Mouse (Mus musculus): ENCODE measurements around the gene Defa21. TPM values are rescaled to one million over a fixed set of nuclear protein-coding genes. Genes with fewer than 3 reads are reported as not detected.
"Not testable (repeated sequence)": the region's sequence is repeated elsewhere in the genome, so short reads cannot be mapped to it uniquely, and the experiment has no call there.

The Defa21 gene
- polyA plus RNA-seq (2015; fragmentation: Nextera tagmentation; extraction: Ambion mirVana) = 1.2 and 1.4 TPM in 2 replicates

DNA sequence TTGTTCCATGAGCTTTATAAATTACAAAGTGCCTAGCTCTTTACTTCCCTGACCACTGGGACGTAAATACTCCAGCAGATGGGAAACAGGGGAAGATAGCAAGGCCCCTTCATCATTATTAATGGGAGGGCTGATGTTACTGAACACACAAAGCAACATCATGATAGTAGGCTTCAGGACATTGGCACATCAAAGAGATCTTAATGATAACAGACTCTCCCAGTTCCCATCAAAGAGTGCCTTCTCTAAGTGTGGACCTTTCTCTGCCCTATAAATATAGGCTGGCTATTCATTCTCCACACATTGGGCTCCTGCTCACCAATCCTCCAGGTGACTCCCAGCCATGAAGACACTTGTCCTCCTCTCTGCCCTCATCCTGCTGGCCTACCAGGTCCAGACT lies at the start of gene Defa21:
Gene Defa21, plus strand, starts transcription at position 301 of the 400 bp plus-strand sequence.
- DNase-seq (ENCODE audit: low spot score) = not testable (repeated sequence)

DNA sequence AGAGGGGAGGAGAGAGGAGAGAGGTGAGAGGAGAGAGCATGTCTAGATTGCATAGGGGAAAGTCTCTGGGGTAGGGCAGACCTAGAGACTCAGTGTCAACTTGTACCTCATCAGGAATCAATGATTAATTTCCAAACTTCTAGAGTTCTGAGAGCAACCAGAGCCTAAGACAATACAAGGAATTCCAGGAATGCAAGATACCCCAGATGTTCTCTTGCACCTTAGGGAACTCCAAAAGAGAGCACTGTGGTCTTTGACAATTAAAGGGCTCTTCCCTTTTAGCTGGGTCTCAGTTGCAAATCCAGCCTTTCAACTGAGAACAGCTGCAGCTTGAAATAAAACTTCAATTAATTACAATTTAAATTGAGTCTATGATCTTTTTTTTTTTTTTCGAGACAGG lies 45.5 kb upstream of the Defa21 start:
- no peak for DNase-seq (ENCODE audit: low spot score)

DNA sequence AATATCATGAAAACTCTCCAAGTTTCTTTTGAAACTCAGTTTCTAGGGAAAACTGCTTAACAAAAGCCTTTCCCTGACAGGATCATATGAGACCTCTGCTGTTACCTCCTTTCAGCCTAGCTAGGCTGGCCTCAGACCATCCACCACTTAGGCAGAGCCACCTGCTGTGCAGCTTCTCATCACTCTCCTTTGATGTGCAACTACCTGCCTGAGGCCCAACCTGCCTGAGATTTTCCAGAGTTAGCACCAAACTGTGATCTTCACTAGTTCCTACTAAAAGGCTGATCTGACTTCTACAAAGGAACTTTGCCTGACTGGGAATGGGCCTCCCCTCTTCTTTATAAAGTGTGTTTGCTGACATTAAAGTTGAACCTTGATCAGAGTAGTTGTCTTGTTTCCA lies 31.3 kb upstream of the Defa21 start:
- not testable (repeated sequence) for DNase-seq (ENCODE audit: low spot score)

DNA sequence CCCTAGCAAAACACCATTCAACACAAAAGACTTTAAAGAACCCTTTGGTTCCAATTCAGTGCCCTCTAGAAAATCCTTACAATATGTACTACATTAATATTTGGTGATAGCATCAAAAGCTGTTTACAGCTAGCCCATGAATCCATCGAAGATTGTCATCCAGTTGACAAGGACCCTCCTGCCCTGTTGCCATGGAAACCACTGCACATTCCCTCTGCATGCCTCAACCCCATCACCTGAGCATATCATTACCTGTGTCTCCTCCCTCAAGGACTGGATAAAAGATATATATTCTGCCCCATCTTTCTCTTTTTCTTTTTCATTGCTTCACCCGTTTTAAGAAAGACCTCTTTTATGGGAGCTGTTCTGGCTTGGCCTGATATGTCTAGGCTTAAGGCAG lies 28.6 kb upstream of the Defa21 start:
- no peak for DNase-seq (ENCODE audit: low spot score)

DNA sequence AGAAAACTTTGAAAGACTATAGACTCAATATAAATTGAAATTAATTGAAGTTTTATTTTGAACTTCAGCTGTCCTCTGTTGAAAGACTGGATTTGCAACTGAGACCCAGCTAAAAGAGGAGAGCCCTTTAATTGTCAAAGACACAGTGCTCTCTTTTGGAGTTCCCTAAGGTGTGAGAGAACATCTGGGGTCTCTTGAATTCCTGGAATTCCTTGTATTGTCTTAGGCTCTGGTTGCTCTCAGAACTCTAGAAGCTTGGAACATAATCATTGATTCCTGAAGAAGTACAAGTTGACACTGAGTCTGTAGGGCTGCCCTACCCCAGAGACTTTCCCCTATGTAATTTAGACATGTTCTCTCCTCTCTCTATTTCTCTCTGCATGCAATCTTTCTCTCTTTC lies 28.1 kb upstream of the Defa21 start:
- no peak for DNase-seq (ENCODE audit: low spot score)

DNA sequence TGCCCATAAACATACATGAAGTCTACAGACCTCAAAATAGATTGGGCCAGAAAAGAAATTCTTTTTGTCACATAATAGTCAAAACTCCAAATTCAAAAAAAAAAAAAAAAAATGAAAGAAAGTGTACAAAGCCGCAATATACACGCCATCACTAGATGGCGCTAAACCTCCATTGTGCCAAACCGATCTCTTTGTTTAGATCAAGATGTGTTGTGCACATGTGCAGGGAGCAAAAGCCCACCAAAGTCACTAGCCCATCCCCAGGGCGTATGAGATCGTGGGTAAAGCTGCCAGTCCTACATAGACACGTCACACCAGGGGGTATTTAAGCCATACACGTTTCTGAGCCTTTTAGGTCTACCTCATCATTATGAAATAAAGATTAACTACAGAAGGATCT lies 24.2 kb upstream of the Defa21 start:
- DNase-seq (ENCODE audit: low spot score) = peak; percentile 18

DNA sequence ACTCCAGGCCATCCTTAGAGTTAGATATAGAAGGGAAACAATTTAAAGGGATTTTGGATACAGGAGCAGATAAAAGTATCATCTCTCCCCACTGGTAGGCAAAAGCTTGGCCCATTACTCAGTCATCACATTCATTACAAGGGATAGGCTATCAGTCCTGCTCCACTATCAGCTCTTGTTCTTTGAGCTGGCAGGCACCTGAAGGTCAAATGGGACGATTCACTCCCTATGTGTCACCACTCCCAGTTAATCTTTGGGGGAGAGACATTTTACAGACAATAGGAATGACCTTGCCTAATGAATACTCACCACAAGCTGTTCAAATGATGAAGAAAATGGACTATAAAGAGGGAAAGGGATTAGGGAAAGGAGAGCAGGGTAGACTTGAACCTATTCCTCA lies 18.5 kb upstream of the Defa21 start:
- DNase-seq (ENCODE audit: low spot score) = no peak

DNA sequence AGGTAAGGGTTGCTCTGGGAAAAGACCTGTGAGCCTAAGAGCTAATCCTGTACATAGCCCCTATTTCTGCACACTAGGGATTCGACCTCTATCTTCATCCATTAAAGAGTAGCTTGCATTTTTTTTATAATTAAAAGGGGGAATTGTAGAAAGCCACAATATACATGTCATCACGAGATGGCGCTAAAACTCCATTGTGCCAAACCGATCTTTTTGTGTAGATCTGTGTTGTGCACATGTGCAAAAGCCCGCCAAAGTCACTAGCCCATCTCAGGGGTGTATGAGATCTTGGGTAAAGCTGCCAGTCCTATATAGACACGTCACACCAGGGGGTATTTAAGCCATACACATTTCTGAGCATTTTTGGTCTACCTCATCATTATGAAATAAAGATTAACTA lies 16.8 kb upstream of the Defa21 start:
- DNase-seq (ENCODE audit: low spot score) = not testable (repeated sequence)

DNA sequence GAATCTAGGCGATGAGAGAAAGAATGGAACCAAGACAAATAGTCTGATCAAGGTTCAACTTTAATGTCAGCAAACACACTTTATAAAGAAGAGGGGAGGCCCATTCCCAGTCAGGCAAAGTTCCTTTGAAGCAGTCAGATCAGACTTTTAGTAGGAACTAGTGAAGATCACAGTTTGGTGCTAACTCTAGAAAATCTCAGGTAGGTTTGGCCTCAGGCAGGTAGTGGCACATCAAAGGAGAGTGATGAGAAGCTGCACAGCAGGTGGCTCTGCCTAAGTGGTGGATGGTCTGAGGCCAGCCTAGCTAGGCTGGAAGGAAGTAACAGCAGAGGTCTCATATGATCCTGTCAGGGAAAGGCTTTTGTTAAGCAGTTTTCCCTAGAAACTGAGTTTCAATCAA lies 14.8 kb upstream of the Defa21 start:
- DNase-seq (ENCODE audit: low spot score) = not testable (repeated sequence)

DNA sequence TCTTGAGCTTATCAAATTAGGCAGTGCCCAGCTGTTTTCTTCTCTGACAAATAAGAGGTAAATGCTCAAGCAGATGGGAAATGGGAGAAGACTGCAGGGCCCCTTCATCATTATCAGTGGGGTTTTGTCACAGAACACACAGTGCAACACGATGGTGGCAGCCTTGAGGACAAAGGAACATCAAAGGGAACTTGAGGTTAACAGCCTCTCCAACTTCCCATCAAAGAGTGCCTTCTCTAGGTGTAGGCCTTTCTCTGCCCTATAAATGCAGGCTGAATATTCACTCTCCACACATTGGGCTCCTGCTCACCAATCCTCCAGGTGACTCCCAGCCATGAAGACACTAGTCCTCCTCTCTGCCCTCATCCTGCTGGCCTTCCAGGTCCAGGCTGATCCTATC lies 29.4 kb downstream of the Defa21 start, which contains the start of gene Defa23:
Gene Defa23, plus strand, starts transcription at position 301 of the 400 bp plus-strand sequence.
- not testable (repeated sequence) for DNase-seq (ENCODE audit: low spot score)

DNA sequence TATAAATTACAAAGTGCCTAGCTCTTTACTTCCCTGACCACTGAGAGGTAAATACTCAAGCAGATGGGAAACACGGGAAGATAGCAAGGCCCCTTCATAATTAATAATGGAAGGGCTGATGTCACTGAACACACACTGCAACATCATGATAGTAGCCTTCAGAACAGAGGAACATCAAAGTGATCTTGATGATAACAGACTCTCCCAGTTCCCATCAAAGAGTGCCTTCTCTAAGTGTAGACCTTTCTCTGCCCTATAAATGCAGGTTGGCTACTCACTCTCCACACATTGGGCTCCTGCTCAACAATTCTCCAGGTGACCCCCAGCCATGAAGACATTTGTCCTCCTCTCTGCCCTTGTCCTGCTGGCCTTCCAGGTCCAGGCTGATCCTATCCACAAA lies 39.4 kb downstream of the Defa21 start, which contains the start of gene Defa35:
Gene Defa35, plus strand, starts transcription at position 301 of the 400 bp plus-strand sequence.
- DNase-seq (ENCODE audit: low spot score) = not testable (repeated sequence)

Other genes with a start within 250 kb of the Defa21 start
- not detected in 2 replicates for gene Defb33, start 132.9 kb upstream of the Defa21 start, polyA plus RNA-seq (2015; fragmentation: Nextera tagmentation; extraction: Ambion mirVana)
- gene Gm15056, start 122.9 kb upstream of the Defa21 start, polyA plus RNA-seq (2015; fragmentation: Nextera tagmentation; extraction: Ambion mirVana) = 0.55 and 0.82 TPM in 2 replicates
- not detected in 2 replicates for gene Gm6040, start 103.5 kb upstream of the Defa21 start, polyA plus RNA-seq (2015; fragmentation: Nextera tagmentation; extraction: Ambion mirVana)
- gene AY761185, start 80.8 kb upstream of the Defa21 start, polyA plus RNA-seq (2015; fragmentation: Nextera tagmentation; extraction: Ambion mirVana) = not detected in 2 replicates
- gene Defa23, start 29.5 kb downstream of the Defa21 start, polyA plus RNA-seq (2015; fragmentation: Nextera tagmentation; extraction: Ambion mirVana) = not detected in 2 replicates
- not detected in 2 replicates for gene Defa35, start 39.5 kb downstream of the Defa21 start, polyA plus RNA-seq (2015; fragmentation: Nextera tagmentation; extraction: Ambion mirVana)
- not detected in 2 replicates for gene Defa25, start 58.9 kb downstream of the Defa21 start, polyA plus RNA-seq (2015; fragmentation: Nextera tagmentation; extraction: Ambion mirVana)
- gene Gm14851, start 70.5 kb downstream of the Defa21 start, polyA plus RNA-seq (2015; fragmentation: Nextera tagmentation; extraction: Ambion mirVana) = 0.77 TPM in 1 of 2 replicates, not detected in the other
- gene Defa30, start 109.1 kb downstream of the Defa21 start, polyA plus RNA-seq (2015; fragmentation: Nextera tagmentation; extraction: Ambion mirVana) = not detected in 2 replicates
- gene Defa22, start 136.7 kb downstream of the Defa21 start, polyA plus RNA-seq (2015; fragmentation: Nextera tagmentation; extraction: Ambion mirVana) = not detected in 2 replicates
- gene Defa31, start 166.1 kb downstream of the Defa21 start, polyA plus RNA-seq (2015; fragmentation: Nextera tagmentation; extraction: Ambion mirVana) = 0.74 TPM in 1 of 2 replicates, not detected in the other
- gene Gm15293, start 176.0 kb downstream of the Defa21 start, polyA plus RNA-seq (2015; fragmentation: Nextera tagmentation; extraction: Ambion mirVana) = not detected in 2 replicates
- not detected in 2 replicates for gene Gm15292, start 224.2 kb downstream of the Defa21 start, polyA plus RNA-seq (2015; fragmentation: Nextera tagmentation; extraction: Ambion mirVana)

All from thymus, postnatal 0 days (tissue).